Mouse (Mus musculus): ENCODE measurements around the gene Itpk1.

DNA sequence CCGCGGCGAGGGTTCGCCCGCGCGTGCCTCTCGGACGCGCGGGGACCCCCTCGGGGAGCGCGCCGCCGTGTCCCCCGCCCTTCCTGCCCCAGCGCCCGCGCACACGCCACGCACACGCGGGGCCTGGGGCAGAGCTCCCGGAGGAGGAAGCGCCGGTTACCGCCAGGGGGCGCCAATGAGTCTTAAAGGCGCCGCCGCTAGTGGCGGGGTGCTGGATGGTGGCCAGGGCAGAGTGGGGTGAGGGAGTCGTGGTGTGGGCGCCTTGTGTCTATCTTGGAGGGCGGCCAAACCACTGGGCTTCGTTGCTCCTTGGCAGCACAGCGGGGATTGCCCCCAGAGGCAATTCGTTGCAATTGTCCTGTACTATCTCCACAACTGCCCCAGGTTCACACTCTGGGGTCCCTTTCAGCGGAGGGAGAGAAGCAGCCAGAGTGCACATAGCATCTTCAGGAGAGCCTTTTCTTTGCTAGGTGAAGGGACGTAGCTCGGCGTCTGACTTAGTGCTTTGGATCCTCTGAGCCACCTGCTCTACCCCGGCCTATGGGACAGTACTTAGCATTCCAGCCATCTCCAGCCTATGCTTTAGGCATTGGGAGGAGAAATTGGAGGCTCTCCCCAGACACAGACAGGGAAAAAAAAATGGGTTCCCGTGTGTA is 614 bp upstream of the Itpk1 start:
- TF ChIP-seq CTCF (IDR thresholded peaks at IDR 0.05; ENCODE audit: borderline replicate concordance, extremely low read depth, insufficient read depth, insufficient read length): peak; percentile 88
- no peak for TF ChIP-seq POLR2A (IDR thresholded peaks at IDR 0.05; ENCODE audit: borderline replicate concordance, extremely low read depth, insufficient read depth, insufficient read length, poor library complexity, severe bottlenecking)
